Mouse (Mus musculus): ENCODE results near the gene Actg1.

GRCm38 (mm10) chr11:120360062-120360461, 11.7 kb upstream of the Actg1 start:
- no peak for TF ChIP-seq POLR2A (IDR thresholded peaks at IDR 0.05; ENCODE audit: low read depth, low read length)
- TF ChIP-seq CTCF (IDR thresholded peaks at IDR 0.05; ENCODE audit: extremely low read depth, insufficient read depth, insufficient read length, insufficient replicate concordance), result no peak
